Mouse (Mus musculus): ENCODE data around the gene Mycbpap. TPM values are rescaled to one million over a fixed set of nuclear protein-coding genes. Genes with fewer than 3 reads are reported as not detected.

The Mycbpap gene
- polyA plus RNA-seq, 1 experiment from 2014 or later, result 1.4 TPM

GRCm38 (mm10) chr11:94549691-94550441 lies 28.3 kb upstream of the Mycbpap start:
- TF ChIP-seq CTCF (IDR thresholded peaks at IDR 0.05; ENCODE audit: low read depth) (no peak), EP300 (optimal IDR thresholded peaks at IDR 0.05) (no peak)
- H3K27ac ChIP-seq (replicated peaks), result peak overlapping the region; percentile 90; the same call in 1 of the 2 replicates
- WGBS, result 59% methylated on average over 10 of the region's 10 CpGs
- H3K4me2 ChIP-seq (replicated peaks; ENCODE audit: low read depth), result no peak overlapping the region
- no peaks in the 10 kb centered on the region for H3K9me3 ChIP-seq (ENCODE audit: control insufficient read depth, low read length)
- H3K27me3 ChIP-seq (ENCODE audit: control insufficient read depth, insufficient read depth, low read length), result no peaks in the 10 kb centered on the region
- H3K4me3 ChIP-seq (ENCODE audit: low read depth, low read length), result no peak overlapping the region
- ATAC-seq (ENCODE audit: low FRiP score, low TSS enrichment), result no peak
- peak overlapping the region; percentile 70 for H3K9ac ChIP-seq (ENCODE audit: low read length)
- no peaks in the 10 kb centered on the region for H3K36me3 ChIP-seq (ENCODE audit: control insufficient read depth, insufficient read depth, low read length)
- DNase-seq (ENCODE audit: low spot score), result no peak
- peaks cover 5% of the 10 kb centered on the region for H3K4me1 ChIP-seq (replicated peaks; ENCODE audit: control insufficient read depth, insufficient read depth)

GRCm38 (mm10) chr11:94548888-94549690 lies 27.5 kb upstream of the Mycbpap start, which contains the start of gene Rsad1:
Gene Rsad1, minus strand, starts transcription at chr11:94549255.
- 3% methylated on average over 49 of the region's 49 CpGs for WGBS
- Histone ChIP-seq H3K27ac (replicated peaks) (peak within 1 kb of the TSS; percentile 90), H3K27me3 (ENCODE audit: control insufficient read depth, insufficient read depth, low read length) (no peaks in the 10 kb centered on the region), H3K36me3 (ENCODE audit: control insufficient read depth, insufficient read depth, low read length) (no peaks in the 10 kb centered on the region), H3K9ac (ENCODE audit: low read length) (peak within 1 kb of the TSS; percentile 70), H3K4me1 (replicated peaks; ENCODE audit: control insufficient read depth, insufficient read depth) (peaks cover 5% of the 10 kb centered on the region), H3K4me2 (replicated peaks; ENCODE audit: low read depth) (peak within 1 kb of the TSS; percentile 87), H3K4me3 (ENCODE audit: low read depth, low read length) (peak within 1 kb of the TSS; percentile 55), H3K9me3 (ENCODE audit: control insufficient read depth, low read length) (no peaks in the 10 kb centered on the region)
- peak; percentile 92 for TF ChIP-seq CTCF (IDR thresholded peaks at IDR 0.05; ENCODE audit: low read depth)
- TF ChIP-seq EP300 (optimal IDR thresholded peaks at IDR 0.05), result peak; percentile 33
- DNase-seq (ENCODE audit: low spot score) (peak; percentile 95), ATAC-seq (ENCODE audit: low FRiP score, low TSS enrichment) (peak; percentile 89)

GRCm38 (mm10) chr11:94548041-94548784 lies 26.7 kb upstream of the Mycbpap start:
- peaks cover 5% of the 10 kb centered on the region for H3K4me1 ChIP-seq (replicated peaks; ENCODE audit: control insufficient read depth, insufficient read depth)
- peak overlapping the region; percentile 55 for H3K4me3 ChIP-seq (ENCODE audit: low read depth, low read length)
- WGBS, result 14% methylated on average over 24 of the region's 24 CpGs
- ATAC-seq (ENCODE audit: low FRiP score, low TSS enrichment) (no peak; the same call in 1 of the 2 replicates), DNase-seq (ENCODE audit: low spot score) (peak; percentile 54)
- no peak overlapping the region for H3K27ac ChIP-seq (replicated peaks)
- H3K4me2 ChIP-seq (replicated peaks; ENCODE audit: low read depth), result peak overlapping the region; percentile 87
- H3K27me3 ChIP-seq (ENCODE audit: control insufficient read depth, insufficient read depth, low read length), result no peaks in the 10 kb centered on the region
- no peak for TF ChIP-seq EP300 (optimal IDR thresholded peaks at IDR 0.05)
- TF ChIP-seq CTCF (IDR thresholded peaks at IDR 0.05; ENCODE audit: low read depth), result no peak
- peak overlapping the region; percentile 70 for H3K9ac ChIP-seq (ENCODE audit: low read length)
- H3K9me3 ChIP-seq (ENCODE audit: control insufficient read depth, low read length), result no peaks in the 10 kb centered on the region
- no peaks in the 10 kb centered on the region for H3K36me3 ChIP-seq (ENCODE audit: control insufficient read depth, insufficient read depth, low read length)

GRCm38 (mm10) chr11:94547271-94547670 lies 25.7 kb upstream of the Mycbpap start:
- DNase-seq (ENCODE audit: low spot score) (no peak), ATAC-seq (ENCODE audit: low FRiP score, low TSS enrichment) (no peak)
- H3K27ac ChIP-seq (replicated peaks), result no peak overlapping the region
- H3K4me3 ChIP-seq (ENCODE audit: low read depth, low read length), result no peak overlapping the region
- WGBS, result 84% methylated on average over 6 of the region's 6 CpGs
- peaks cover 5% of the 10 kb centered on the region for H3K4me1 ChIP-seq (replicated peaks; ENCODE audit: control insufficient read depth, insufficient read depth)
- no peaks in the 10 kb centered on the region for H3K9me3 ChIP-seq (ENCODE audit: control insufficient read depth, low read length)
- no peaks in the 10 kb centered on the region for H3K27me3 ChIP-seq (ENCODE audit: control insufficient read depth, insufficient read depth, low read length)
- TF ChIP-seq EP300 (optimal IDR thresholded peaks at IDR 0.05), result no peak
- TF ChIP-seq CTCF (IDR thresholded peaks at IDR 0.05; ENCODE audit: low read depth), result no peak
- H3K36me3 ChIP-seq (ENCODE audit: control insufficient read depth, insufficient read depth, low read length), result no peaks in the 10 kb centered on the region
- H3K4me2 ChIP-seq (replicated peaks; ENCODE audit: low read depth), result no peak overlapping the region
- no peak overlapping the region for H3K9ac ChIP-seq (ENCODE audit: low read length)

- Histone ChIP-seq H3K27ac (replicated peaks) (no peak overlapping the region), H3K36me3 (ENCODE audit: control insufficient read depth, insufficient read depth, low read length) (no peaks in the 10 kb centered on the region), H3K4me1 (replicated peaks; ENCODE audit: control insufficient read depth, insufficient read depth) (peaks cover 5% of the 10 kb centered on the region), H3K9me3 (ENCODE audit: control insufficient read depth, low read length) (no peaks in the 10 kb centered on the region), H3K4me3 (ENCODE audit: low read depth, low read length) (no peak overlapping the region), H3K27me3 (ENCODE audit: control insufficient read depth, insufficient read depth, low read length) (no peaks in the 10 kb centered on the region), H3K9ac (ENCODE audit: low read length) (no peak overlapping the region), H3K4me2 (replicated peaks; ENCODE audit: low read depth) (no peak overlapping the region)
- ATAC-seq (ENCODE audit: low FRiP score, low TSS enrichment) (no peak), DNase-seq (ENCODE audit: low spot score) (no peak)
- TF ChIP-seq CTCF (IDR thresholded peaks at IDR 0.05; ENCODE audit: low read depth), result peak; percentile 4; the same call in 1 of the 2 replicates
- no peak for TF ChIP-seq EP300 (optimal IDR thresholded peaks at IDR 0.05)
- WGBS, result 81% methylated on average over 5 of the region's 5 CpGs
Measured at GRCm38 (mm10) chr11:94546381-94546780, 24.8 kb upstream of the Mycbpap start.
